Mouse (Mus musculus): ENCODE data around the gene S1pr2. TPM values are rescaled to one million over a fixed set of nuclear protein-coding genes. Genes with fewer than 3 reads are reported as not detected.
A peak's percentile ranks its signal among the peaks of the same experiment; 100 is the strongest.

S1pr2 gene
- polyA plus RNA-seq, 1 experiment from 2014 or later = 52.9 TPM

DNA sequence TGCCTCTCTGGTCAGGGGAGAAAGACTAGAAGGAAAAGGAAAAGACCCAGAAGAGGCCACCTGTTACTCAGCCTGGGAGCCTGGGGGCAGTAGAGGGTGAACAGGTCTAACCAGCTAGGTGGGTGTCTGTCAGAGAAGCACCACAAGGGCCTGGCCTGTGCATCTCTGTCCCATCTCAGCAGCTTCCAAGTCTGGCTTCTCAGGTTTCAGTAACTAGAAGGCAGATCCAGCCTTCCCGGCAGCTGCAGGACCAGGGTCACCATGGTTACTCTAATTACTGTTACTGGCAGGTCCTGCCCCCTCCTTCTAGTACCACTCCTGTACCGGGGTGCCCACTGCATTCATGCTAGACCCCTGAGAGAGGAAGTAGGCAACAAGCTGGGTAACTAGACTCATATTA, 32.7 kb downstream of the S1pr2 start:
- H3K4me1 ChIP-seq (replicated peaks) = peaks cover 21% of the 10 kb centered on the region
- 0 out of 2 replicates have a peak overlapping the region, but pooled peaks have one; percentile 2 for H3K9ac ChIP-seq (replicated peaks)
- WGBS = 3% methylated on average over 2 of the region's 2 CpGs
- no peaks in the 10 kb centered on the region for H3K27me3 ChIP-seq
- H3K4me2 ChIP-seq = no peak overlapping the region
- H3K36me3 ChIP-seq = peaks cover 75% of the 10 kb centered on the region
- no peak overlapping the region for H3K4me3 ChIP-seq (replicated peaks)
- H3K9me3 ChIP-seq = no peaks in the 10 kb centered on the region
- H3K27ac ChIP-seq = no peak overlapping the region
- peak; percentile 63; the same call in 1 of the 2 replicates for ATAC-seq (ENCODE audit: insufficient number of reproducible peaks, insufficient read depth, low FRiP score, low TSS enrichment, low read depth)

DNA sequence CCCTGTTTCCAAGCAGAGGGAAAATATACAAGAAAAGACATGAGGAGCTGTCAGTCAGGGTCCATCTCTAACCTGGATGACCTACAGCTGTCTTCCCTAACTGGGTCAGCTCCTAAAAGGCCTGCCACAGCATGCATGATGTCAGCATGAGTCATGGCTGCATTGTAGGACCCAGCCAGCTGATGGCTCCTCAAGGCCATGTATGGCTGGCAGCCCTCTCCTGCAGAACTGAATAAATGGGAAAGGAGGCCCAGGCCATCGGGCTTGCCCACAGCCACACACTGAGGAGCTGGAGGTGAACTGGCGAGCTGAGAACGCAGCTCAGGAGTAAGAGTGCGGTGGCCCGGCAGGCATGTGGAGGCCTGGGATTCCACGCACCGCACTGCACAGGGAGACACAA, 33.2 kb downstream of the S1pr2 start:
- WGBS = 94% methylated on average over 7 of the region's 7 CpGs
- no peak overlapping the region for H3K4me2 ChIP-seq
- H3K9me3 ChIP-seq = no peaks in the 10 kb centered on the region
- 0 out of 2 replicates have a peak overlapping the region, but pooled peaks have one; percentile 54 for H3K27ac ChIP-seq
- no peaks in the 10 kb centered on the region for H3K27me3 ChIP-seq
- no peak overlapping the region for H3K4me3 ChIP-seq (replicated peaks)
- peak; percentile 6; the same call in 1 of the 2 replicates for ATAC-seq (ENCODE audit: insufficient number of reproducible peaks, insufficient read depth, low FRiP score, low TSS enrichment, low read depth)
- H3K4me1 ChIP-seq (replicated peaks) = peaks cover 19% of the 10 kb centered on the region
- peaks cover 78% of the 10 kb centered on the region for H3K36me3 ChIP-seq
- H3K9ac ChIP-seq (replicated peaks) = no peak overlapping the region

DNA sequence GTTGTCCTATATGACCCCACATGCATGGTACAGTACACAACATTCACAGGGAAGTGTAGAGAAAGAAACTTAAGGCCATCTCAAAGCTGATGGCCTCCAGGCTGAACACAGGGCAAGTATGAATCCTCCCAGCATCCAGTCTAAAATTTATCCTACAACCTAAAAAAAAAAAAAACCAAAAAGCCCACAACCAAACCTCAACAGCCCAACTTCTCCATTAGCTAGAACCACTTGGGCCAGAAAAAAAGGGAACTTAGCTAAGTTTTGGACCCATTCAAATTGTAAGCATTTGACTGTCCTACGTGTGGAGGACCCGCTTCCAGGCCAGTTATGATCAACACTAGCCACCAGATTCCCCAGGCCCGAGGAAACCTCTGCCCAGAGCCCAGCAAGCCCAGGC, 53.3 kb downstream of the S1pr2 start:
- ATAC-seq (ENCODE audit: insufficient number of reproducible peaks, insufficient read depth, low FRiP score, low TSS enrichment, low read depth) = no peak
- Histone ChIP-seq H3K4me2 (no peak overlapping the region), H3K4me1 (replicated peaks) (no peaks in the 10 kb centered on the region), H3K9ac (replicated peaks) (no peak overlapping the region), H3K36me3 (peaks cover 100% of the 10 kb centered on the region), H3K27me3 (no peaks in the 10 kb centered on the region), H3K27ac (no peak overlapping the region), H3K4me3 (replicated peaks) (no peak overlapping the region), H3K9me3 (no peaks in the 10 kb centered on the region)
- 89% methylated on average over 3 of the region's 3 CpGs for WGBS

DNA sequence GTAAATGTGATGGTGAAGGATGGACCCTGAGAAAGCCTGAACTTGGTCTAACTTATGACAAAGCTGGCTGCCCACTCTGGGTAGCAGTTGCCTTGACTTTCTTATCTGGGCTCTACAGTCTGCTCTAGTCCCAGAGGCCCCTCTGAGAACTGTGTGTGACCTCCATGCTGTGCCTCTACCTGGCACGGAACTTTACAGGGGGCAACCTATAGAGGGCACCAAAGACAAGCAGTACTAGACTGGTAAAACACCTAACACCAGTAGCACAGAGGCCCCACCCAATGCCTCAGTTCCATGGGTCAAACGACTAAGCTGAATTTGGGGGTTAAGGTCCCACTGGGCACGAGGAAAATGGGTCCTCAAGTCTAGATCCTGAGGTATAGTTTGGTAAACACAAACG, 60.4 kb downstream of the S1pr2 start:
- no peak for ATAC-seq (ENCODE audit: insufficient number of reproducible peaks, insufficient read depth, low FRiP score, low TSS enrichment, low read depth)
- H3K36me3 ChIP-seq = peaks cover 99% of the 10 kb centered on the region
- no peaks in the 10 kb centered on the region for H3K9me3 ChIP-seq
- H3K27ac ChIP-seq = no peak overlapping the region
- no peak overlapping the region for H3K4me3 ChIP-seq (replicated peaks)
- H3K27me3 ChIP-seq = no peaks in the 10 kb centered on the region
- H3K9ac ChIP-seq (replicated peaks) = no peak overlapping the region
- H3K4me1 ChIP-seq (replicated peaks) = no peaks in the 10 kb centered on the region
- 80% methylated on average over 4 of the region's 4 CpGs for WGBS
- no peak overlapping the region for H3K4me2 ChIP-seq

Small RNA genes lying within 50 kb of the gene (microRNA-seq; reads per million reads assigned to microRNA genes)
- 1.2 reads per million for gene Mir7081

Other genes with a start within 250 kb of the S1pr2 start
- 2.9 and 3.3 TPM in 2 replicates for gene Olfm2, start 230.4 kb downstream of the S1pr2 start, polyA plus RNA-seq (2016; fragmentation: Nextera tagmentation; extraction: Ambion mirVana)
- gene Col5a3, start 161.7 kb downstream of the S1pr2 start, polyA plus RNA-seq (2016; fragmentation: Nextera tagmentation; extraction: Ambion mirVana) = 0.28 and 0.55 TPM in 2 replicates
- gene Rdh8, start 158.3 kb downstream of the S1pr2 start, polyA plus RNA-seq (2016; fragmentation: Nextera tagmentation; extraction: Ambion mirVana) = not detected in 2 replicates
- 3.1 TPM in 2 replicates for gene A230050P20Rik, start 108.1 kb downstream of the S1pr2 start, polyA plus RNA-seq (2016; fragmentation: Nextera tagmentation; extraction: Ambion mirVana)
- gene Angptl6, start 97.1 kb downstream of the S1pr2 start, polyA plus RNA-seq (2016; fragmentation: Nextera tagmentation; extraction: Ambion mirVana) = 2.2 and 2.3 TPM in 2 replicates
- 78.9 and 82.1 TPM in 2 replicates for gene Ppan, start 88.6 kb downstream of the S1pr2 start, polyA plus RNA-seq (2016; fragmentation: Nextera tagmentation; extraction: Ambion mirVana)
- gene Eif3g, start 78.2 kb downstream of the S1pr2 start, polyA plus RNA-seq (2016; fragmentation: Nextera tagmentation; extraction: Ambion mirVana) = 328 and 335 TPM in 2 replicates
- 135 and 144 TPM in 2 replicates for gene Dnmt1, start 16.9 kb downstream of the S1pr2 start, polyA plus RNA-seq (2016; fragmentation: Nextera tagmentation; extraction: Ambion mirVana)
- 134 and 135 TPM in 2 replicates for gene Mrpl4, start 26.0 kb upstream of the S1pr2 start, polyA plus RNA-seq (2016; fragmentation: Nextera tagmentation; extraction: Ambion mirVana)
- gene Icam1, start 39.2 kb upstream of the S1pr2 start, polyA plus RNA-seq (2016; fragmentation: Nextera tagmentation; extraction: Ambion mirVana) = 8.8 and 8.9 TPM in 2 replicates
- gene Icam4, start 52.6 kb upstream of the S1pr2 start, polyA plus RNA-seq (2016; fragmentation: Nextera tagmentation; extraction: Ambion mirVana) = 1.9 and 2.5 TPM in 2 replicates
- gene Icam5, start 55.3 kb upstream of the S1pr2 start, polyA plus RNA-seq (2016; fragmentation: Nextera tagmentation; extraction: Ambion mirVana) = 0.22 TPM in 1 of 2 replicates, not detected in the other
- gene Zglp1, start 90.3 kb upstream of the S1pr2 start, polyA plus RNA-seq (2016; fragmentation: Nextera tagmentation; extraction: Ambion mirVana) = 0.68 and 1.5 TPM in 2 replicates
- 1.2 and 1.3 TPM in 2 replicates for gene Gm49373, start 96.3 kb upstream of the S1pr2 start, polyA plus RNA-seq (2016; fragmentation: Nextera tagmentation; extraction: Ambion mirVana)
- gene Fdx1l, start 96.8 kb upstream of the S1pr2 start, polyA plus RNA-seq (2016; fragmentation: Nextera tagmentation; extraction: Ambion mirVana) = 52.4 and 56.7 TPM in 2 replicates
- gene Gm38431, start 115.2 kb upstream of the S1pr2 start, polyA plus RNA-seq (2016; fragmentation: Nextera tagmentation; extraction: Ambion mirVana) = 2.8 and 4.2 TPM in 2 replicates
- 60.8 and 77.0 TPM in 2 replicates for gene Raver1, start 115.2 kb upstream of the S1pr2 start, polyA plus RNA-seq (2016; fragmentation: Nextera tagmentation; extraction: Ambion mirVana)
- gene Tyk2, start 154.5 kb upstream of the S1pr2 start, polyA plus RNA-seq (2016; fragmentation: Nextera tagmentation; extraction: Ambion mirVana) = 15.0 and 16.1 TPM in 2 replicates
- 338 and 357 TPM in 2 replicates for gene Cdc37, start 173.2 kb upstream of the S1pr2 start, polyA plus RNA-seq (2016; fragmentation: Nextera tagmentation; extraction: Ambion mirVana)
- 4.8 and 5.6 TPM in 2 replicates for gene Pde4a, start 188.9 kb upstream of the S1pr2 start, polyA plus RNA-seq (2016; fragmentation: Nextera tagmentation; extraction: Ambion mirVana)